ENCODE assay signal across 8 mouse cellular contexts in genomic region chr11:85234363-85234989, GRCm38 (mm10). TPM values are rescaled to one million over a fixed set of nuclear protein-coding genes. Genes with fewer than 3 reads are reported as not detected.
DNase-seq lines count a peak whose midpoint lies in the region; ATAC-seq and TF ChIP-seq lines count a peak whose summit lies in the region.

No protein-coding gene starts in this region.

- no peak for TF ChIP-seq EP300 in liver, postnatal 0 days (IDR thresholded peaks at IDR 0.05; ENCODE audit: low read depth)

- H3K27ac ChIP-seq in forebrain, embryonic 13.5 days = peak overlapping the region; percentile 97
- peak overlapping the region; percentile 96 for H3K27ac ChIP-seq in liver, postnatal 0 days (ENCODE audit: low read depth)
- H3K27ac ChIP-seq in neural tube, embryonic 15.5 days (replicated peaks) = peak overlapping the region; percentile 99

- peak overlapping the region; percentile 73 for H3K4me2 ChIP-seq in forebrain, embryonic 13.5 days
- peak overlapping the region; percentile 79 for H3K4me2 ChIP-seq in liver, postnatal 0 days (ENCODE audit: low read depth, low read length)
- H3K4me2 ChIP-seq in neural tube, embryonic 15.5 days = peak overlapping the region; percentile 87

- intact Hi-C loops in heart, postnatal 10 days (cut with DNase I) = loop anchor here (2.0 kb wide), 1 partner anchor 76 kb away; the partner anchor contains the start of gene Ppm1d

- DNase-seq in c-Kit-positive CD71-positive TER-119-negative erythroid progenitor cells, embryonic 14.5 days (ENCODE audit: low read depth) = peak; percentile 72
- DNase-seq in heart, postnatal 10 days = peak; percentile 87 to 88
- peak; percentile 83 for DNase-seq in layer of hippocampus, adult 11-12 months (ENCODE audit: low spot score)
- peak; percentile 89 for DNase-seq in liver, postnatal 0 days
- peak; percentile 87 for DNase-seq in testis, postnatal 10 days (ENCODE audit: low spot score)

- H3K9ac ChIP-seq in forebrain, embryonic 13.5 days = peak overlapping the region; percentile 89
- peak overlapping the region; percentile 94 for H3K9ac ChIP-seq in liver, postnatal 0 days (replicated peaks)
- H3K9ac ChIP-seq in neural tube, embryonic 15.5 days (replicated peaks) = peak overlapping the region; percentile 94

- peak overlapping the region; percentile 97 for H3K4me3 ChIP-seq in E14TG2a.4 (replicated peaks; ENCODE audit: low read length)
- H3K4me3 ChIP-seq in forebrain, embryonic 13.5 days = peak overlapping the region; percentile 77
- peak overlapping the region; percentile 94 for H3K4me3 ChIP-seq in liver, postnatal 0 days (ENCODE audit: low read depth, low read length)
- peak overlapping the region; percentile 99 for H3K4me3 ChIP-seq in neural tube, embryonic 15.5 days (replicated peaks)

- H3K36me3 ChIP-seq in E14TG2a.4 (ENCODE audit: insufficient read depth, low read length) = peaks cover 50% of the 10 kb centered on the region
- H3K36me3 ChIP-seq in forebrain, embryonic 13.5 days (ENCODE audit: poor library complexity, severe bottlenecking) = peaks cover 6% of the 10 kb centered on the region; the same call in 1 of the 2 replicates
- H3K36me3 ChIP-seq in liver, postnatal 0 days (replicated peaks; ENCODE audit: insufficient read depth, low read length) = 0 out of 2 replicates have a peak, but pooled peaks cover 3% of the 10 kb centered on the region
- H3K36me3 ChIP-seq in neural tube, embryonic 15.5 days = no peaks in the 10 kb centered on the region

- no peaks in the 10 kb centered on the region for H3K27me3 ChIP-seq in E14TG2a.4 (ENCODE audit: insufficient read depth, low read length)
- H3K27me3 ChIP-seq in forebrain, embryonic 13.5 days = no peaks in the 10 kb centered on the region
- no peaks in the 10 kb centered on the region for H3K27me3 ChIP-seq in liver, postnatal 0 days (ENCODE audit: insufficient read depth, low read length)
- H3K27me3 ChIP-seq in neural tube, embryonic 15.5 days (replicated peaks) = no peaks in the 10 kb centered on the region

- H3K4me1 ChIP-seq in E14TG2a.4 (replicated peaks; ENCODE audit: low read depth, low read length) = peaks cover 64% of the 10 kb centered on the region
- H3K4me1 ChIP-seq in forebrain, embryonic 13.5 days = peaks cover 20% of the 10 kb centered on the region
- H3K4me1 ChIP-seq in liver, postnatal 0 days (ENCODE audit: insufficient read depth) = peaks cover 6% of the 10 kb centered on the region; the same call in 1 of the 2 replicates
- peaks cover 30% of the 10 kb centered on the region for H3K4me1 ChIP-seq in neural tube, embryonic 15.5 days

- WGBS in forebrain, embryonic 13.5 days = under 1% methylated on average over 53 of the region's 70 CpGs
- under 1% methylated on average over 65 of the region's 70 CpGs for WGBS in liver, postnatal 0 days (ENCODE audit: insufficient replicate concordance)
- WGBS in neural tube, embryonic 15.5 days = under 1% methylated on average over 68 of the region's 70 CpGs

- TF ChIP-seq CTCF in E14TG2a.4 (conservative IDR thresholded peaks at IDR 0.05; ENCODE audit: low read length) = no peak
- no peak for TF ChIP-seq CTCF in liver, postnatal 0 days (IDR thresholded peaks at IDR 0.05; ENCODE audit: low read depth)

- no peaks in the 10 kb centered on the region for H3K9me3 ChIP-seq in E14TG2a.4 (ENCODE audit: low read length)
- H3K9me3 ChIP-seq in forebrain, embryonic 13.5 days (replicated peaks) = no peaks in the 10 kb centered on the region
- H3K9me3 ChIP-seq in liver, postnatal 0 days (ENCODE audit: low read length) = no peaks in the 10 kb centered on the region
- no peaks in the 10 kb centered on the region for H3K9me3 ChIP-seq in neural tube, embryonic 15.5 days (replicated peaks)

- peak; percentile 95 for ATAC-seq in forebrain, embryonic 13.5 days
- peak; percentile 94 for ATAC-seq in liver, postnatal 0 days
- peak; percentile 96 for ATAC-seq in neural tube, embryonic 15.5 days (ENCODE audit: low FRiP score)

RNA-seq across cellular contexts. Expression of gene Appbp2, which starts 0.5 kb away (rescaled TPM):
- 46.3 and 49.3 TPM in 2 replicates for polyA plus RNA-seq in forebrain, embryonic 13.5 days (2015; fragmentation: Nextera tagmentation; extraction: Ambion mirVana)
- total RNA-seq in heart, postnatal 10 days (2021) = 10 to 100 TPM; 28.7 to 29.1 TPM
- polyA plus RNA-seq in liver, postnatal 0 days (2015; fragmentation: Nextera tagmentation; extraction: Ambion mirVana) = 9.3 and 9.9 TPM in 2 replicates
- polyA plus RNA-seq in neural tube, embryonic 15.5 days (2015; fragmentation: Nextera tagmentation; extraction: Ambion mirVana) = 46.7 and 47.0 TPM in 2 replicates

Comparison
In these comparisons a context has a peak if more than half of its experiments do, and no peak if none do; other contexts are left out.
1. Peak in every context shown above with its lines: DNase-seq, ATAC-seq, H3K4me3 ChIP-seq and H3K27ac ChIP-seq.